Mouse (Mus musculus) G1E (cell line): ENCODE data around the gene H2afz. TPM values are rescaled to one million over a fixed set of nuclear protein-coding genes. Genes with fewer than 3 reads are reported as not detected.

Experiments
- ATAC-seq: 2 replicates; pipeline ENCODE4 v1.8.0; 2016; ENCODE audit warnings: mild to moderate bottlenecking; ENCODE audit not compliant: insufficient number of reproducible peaks, poor library complexity, low FRiP score, severe bottlenecking; ENCODE audit errors: extremely low read depth
- DNase-seq: peaks from one replicate; pipeline ENCODE4 v3.0.0; 2012; ENCODE audit warnings: low spot score
- H3K27me3 ChIP-seq: 2 replicates; pipeline ENCODE4 v1.6.1; 2012; ENCODE audit warnings: mild to moderate bottlenecking, low read length, inconsistent platforms; ENCODE audit not compliant: insufficient read depth
- H3K36me3 ChIP-seq: replicated peaks from 2 replicates; pipeline ENCODE3; 2012; ENCODE audit warnings: mild to moderate bottlenecking, inconsistent platforms
- H3K4me1 ChIP-seq: 2 replicates; pipeline ENCODE4 v1.6.1; 2012; ENCODE audit warnings: low read depth, low read length, inconsistent platforms, mixed read lengths; ENCODE audit not compliant: insufficient read depth
- H3K4me3 ChIP-seq: 2 replicates; pipeline ENCODE4 v1.5.1; 2012; ENCODE audit warnings: low read depth, mild to moderate bottlenecking, inconsistent platforms, low read length, moderate library complexity, mixed read lengths
- H3K9me3 ChIP-seq: replicated peaks from 2 replicates; pipeline ENCODE4 v1.6.1; 2012; ENCODE audit warnings: inconsistent platforms
- CTCF ChIP-seq: IDR thresholded peaks from 2 replicates; pipeline ENCODE4 v1.5.1; 2012; ENCODE audit warnings: low read depth, low read length, inconsistent platforms, mixed read lengths
- GATA1 ChIP-seq: IDR thresholded peaks from 2 replicates; pipeline ENCODE4 v1.6.1; 2012; ENCODE audit warnings: borderline replicate concordance, low read length, inconsistent platforms, mixed read lengths
- GATA2 ChIP-seq: IDR thresholded peaks from 2 replicates; pipeline ENCODE4 v1.6.1; 2012; ENCODE audit warnings: low read depth, low read length, inconsistent platforms, borderline replicate concordance
- POLR2AphosphoS5 ChIP-seq: IDR thresholded peaks from 2 replicates; pipeline ENCODE4 v1.6.1; 2012; ENCODE audit warnings: low read depth, low read length, inconsistent platforms; ENCODE audit not compliant: insufficient replicate concordance
- TAL1 ChIP-seq: conservative IDR thresholded peaks from 2 replicates; pipeline ENCODE4 v1.6.1; 2012; ENCODE audit warnings: low read depth, low read length, inconsistent platforms, mixed read lengths
- polyA plus RNA-seq: library from polyadenylated mRNA; stranded (reverse); fragments of >175 nt; gene quantifications from 2 replicates; pipeline ENCODE4 v1.2.3, GENCODE M21; 2012
- total RNA-seq, 2 experiments: library from RNA; stranded (forward) in 1 of 2; stranded (reverse) in 1 of 2; fragments of 200-1000 nt in 1 of 2; fragments of >200 nt in 1 of 2; fragmentation: Nextera tagmentation in 1 of 2; gene quantifications; 2 replicates each; pipeline ENCODE4 v1.2.3; 2014 to 2017

Gene H2afz
- total RNA-seq (2014; fragmentation: Nextera tagmentation) (814 and 860 TPM in 2 replicates), total RNA-seq (2017) (3,552 and 3,752 TPM in 2 replicates), polyA plus RNA-seq (3,787 and 4,050 TPM in 2 replicates)

GRCm38 (mm10) chr3:137864124-137864987, at the start of gene H2afz:
TSS of gene H2afz (plus strand) at chr3:137864487.
- Histone ChIP-seq H3K4me3 (peak within 1 kb of the TSS; percentile 84), H3K36me3 (peaks cover 21% of the 10 kb centered on the region), H3K4me1 (peaks cover 39% of the 10 kb centered on the region), H3K27me3 (no peaks in the 10 kb centered on the region), H3K9me3 (0 out of 2 replicates have a peak, but pooled peaks cover 4% of the 10 kb centered on the region)
- TF ChIP-seq TAL1 (no peak), GATA1 (no peak), POLR2AphosphoS5 (peak; percentile 94), GATA2 (no peak), CTCF (no peak)
- ATAC-seq (peak; percentile 85), DNase-seq (peak; percentile 98)

- Histone ChIP-seq H3K4me3 (no peak overlapping the region), H3K36me3 (no peaks in the 10 kb centered on the region), H3K27me3 (peaks cover 6% of the 10 kb centered on the region; the same call in 1 of the 2 replicates), H3K9me3 (no peaks in the 10 kb centered on the region), H3K4me1 (peaks cover 12% of the 10 kb centered on the region)
- no peak for ATAC-seq
- no peak for DNase-seq
- TF ChIP-seq GATA2 (no peak), GATA1 (no peak), POLR2AphosphoS5 (no peak), CTCF (no peak), TAL1 (no peak)
These were observed 45.6 kb upstream of the H2afz start for GRCm38 (mm10) chr3:137818713-137819112.

GRCm38 (mm10) chr3:137820688-137821467, 43.4 kb upstream of the H2afz start:
- TF ChIP-seq TAL1 = no peak
- TF ChIP-seq CTCF = no peak
- no peak for TF ChIP-seq GATA1
- no peak for TF ChIP-seq GATA2
- no peak for TF ChIP-seq POLR2AphosphoS5
- Histone ChIP-seq H3K9me3 (no peaks in the 10 kb centered on the region), H3K4me3 (no peak overlapping the region), H3K36me3 (no peaks in the 10 kb centered on the region), H3K4me1 (peaks cover 10% of the 10 kb centered on the region; the same call in 1 of the 2 replicates), H3K27me3 (0 out of 2 replicates have a peak, but pooled peaks cover 4% of the 10 kb centered on the region)
- ATAC-seq (no peak), DNase-seq (no peak)

- H3K27me3 ChIP-seq = peaks cover 10% of the 10 kb centered on the region
- no peak for ATAC-seq
- no peak overlapping the region for H3K4me3 ChIP-seq
- H3K9me3 ChIP-seq = no peaks in the 10 kb centered on the region
- H3K4me1 ChIP-seq = peaks cover 10% of the 10 kb centered on the region; the same call in 1 of the 2 replicates
- TF ChIP-seq CTCF (no peak), GATA1 (no peak), GATA2 (no peak), TAL1 (no peak), POLR2AphosphoS5 (no peak)
- H3K36me3 ChIP-seq = no peaks in the 10 kb centered on the region
- no peak for DNase-seq
These were observed 41.0 kb upstream of the H2afz start for GRCm38 (mm10) chr3:137823317-137823716.

- H3K4me3 ChIP-seq = no peak overlapping the region
- no peaks in the 10 kb centered on the region for H3K36me3 ChIP-seq
- H3K27me3 ChIP-seq = peaks cover 6% of the 10 kb centered on the region
- ATAC-seq = no peak
- DNase-seq = no peak
- H3K9me3 ChIP-seq = no peaks in the 10 kb centered on the region
- TF ChIP-seq POLR2AphosphoS5 (no peak), GATA2 (no peak), TAL1 (no peak), GATA1 (no peak), CTCF (no peak)
- peaks cover 1% of the 10 kb centered on the region for H3K4me1 ChIP-seq
These were observed 36.6 kb upstream of the H2afz start for GRCm38 (mm10) chr3:137827678-137828077.

GRCm38 (mm10) chr3:137831156-137831555, 33.1 kb upstream of the H2afz start:
- H3K27me3 ChIP-seq = peaks cover 9% of the 10 kb centered on the region
- DNase-seq = no peak
- H3K4me1 ChIP-seq = peaks cover 15% of the 10 kb centered on the region
- TF ChIP-seq TAL1 (no peak), POLR2AphosphoS5 (no peak), GATA1 (no peak), GATA2 (no peak), CTCF (no peak)
- no peak for ATAC-seq
- H3K36me3 ChIP-seq = no peaks in the 10 kb centered on the region
- no peak overlapping the region for H3K4me3 ChIP-seq
- H3K9me3 ChIP-seq = no peaks in the 10 kb centered on the region
